Mouse (Mus musculus): ENCODE results near the gene Ppp1r15b. TPM values are rescaled to one million over a fixed set of nuclear protein-coding genes. Genes with fewer than 3 reads are reported as not detected.

The Ppp1r15b gene
- polyA plus RNA-seq, 1 experiment from 2014 or later, result 46.7 TPM

DNA sequence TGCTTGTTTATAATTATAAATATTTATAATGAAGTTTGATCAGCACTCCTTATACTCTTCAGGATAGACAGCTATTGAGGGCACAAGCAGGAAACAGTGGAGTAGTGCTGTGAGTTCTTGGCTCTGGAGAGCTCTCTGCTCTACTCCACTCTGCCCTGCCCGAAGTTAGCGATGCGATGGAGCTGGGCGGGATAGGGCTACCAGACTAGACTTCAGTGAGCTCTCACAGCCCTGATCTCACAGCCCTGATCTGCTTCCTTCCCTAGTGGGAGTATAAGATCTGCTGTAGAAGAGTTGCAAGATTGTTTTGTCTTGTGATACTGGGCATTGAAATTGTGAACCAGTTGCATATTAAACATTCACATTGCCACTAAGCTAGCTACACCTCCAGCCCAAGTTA, 3.9 kb downstream of the Ppp1r15b start:
- peaks cover 20% of the 10 kb centered on the region for H3K36me3 ChIP-seq (ENCODE audit: control insufficient read depth, insufficient read depth, low read length)
- WGBS, result 69% methylated on average over 4 of the region's 4 CpGs
- peaks cover 21% of the 10 kb centered on the region for H3K4me1 ChIP-seq (ENCODE audit: control insufficient read depth, insufficient read depth, low read length)

DNA sequence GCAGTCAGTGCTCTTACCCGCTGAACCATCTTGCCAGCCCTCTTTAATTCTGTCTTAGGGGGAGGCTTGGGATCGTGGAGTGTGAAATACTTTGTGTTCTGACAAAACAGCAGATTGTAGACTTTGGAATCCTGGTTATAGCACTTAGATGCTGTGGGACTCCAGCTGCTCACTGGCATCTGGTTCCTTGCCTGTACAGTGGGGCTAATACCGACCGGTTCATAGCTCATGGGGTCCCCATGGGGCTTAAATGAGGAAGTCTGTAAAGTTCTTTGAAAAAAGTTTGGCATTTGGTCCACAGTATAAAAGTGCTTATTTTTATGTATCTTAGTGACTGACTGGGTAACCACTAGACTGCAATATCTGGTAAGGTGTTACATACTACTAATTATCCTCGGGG, 4.9 kb downstream of the Ppp1r15b start:
- Histone ChIP-seq H3K4me3 (ENCODE audit: low read depth, low read length) (no peak overlapping the region), H3K9me3 (ENCODE audit: control insufficient read depth, low read length) (no peaks in the 10 kb centered on the region), H3K27me3 (ENCODE audit: control insufficient read depth, insufficient read depth, low read length) (no peaks in the 10 kb centered on the region), H3K4me2 (ENCODE audit: low read depth, severe bottlenecking) (no peak overlapping the region), H3K9ac (ENCODE audit: low read length) (no peak overlapping the region), H3K4me1 (ENCODE audit: control insufficient read depth, insufficient read depth, low read length) (peaks cover 21% of the 10 kb centered on the region), H3K27ac (replicated peaks; ENCODE audit: low read depth, low read length) (no peak overlapping the region), H3K36me3 (ENCODE audit: control insufficient read depth, insufficient read depth, low read length) (peaks cover 21% of the 10 kb centered on the region)
- DNase-seq (ENCODE audit: low spot score) (no peak), ATAC-seq (ENCODE audit: insufficient number of reproducible peaks, low FRiP score, low TSS enrichment, low read depth) (no peak)
- 73% methylated on average over 5 of the region's 5 CpGs for WGBS

More for the DNA sequence above, 3.9 kb downstream of the Ppp1r15b start:
- Histone ChIP-seq H3K4me3 (ENCODE audit: low read depth, low read length) (peak overlapping the region; percentile 98; the same call in 1 of the 2 replicates), H3K27me3 (ENCODE audit: control insufficient read depth, insufficient read depth, low read length) (no peaks in the 10 kb centered on the region), H3K27ac (replicated peaks; ENCODE audit: low read depth, low read length) (no peak overlapping the region), H3K9me3 (ENCODE audit: control insufficient read depth, low read length) (no peaks in the 10 kb centered on the region), H3K9ac (ENCODE audit: low read length) (no peak overlapping the region), H3K4me2 (ENCODE audit: low read depth, severe bottlenecking) (peak overlapping the region; percentile 99)
- DNase-seq (ENCODE audit: low spot score) (no peak), ATAC-seq (ENCODE audit: insufficient number of reproducible peaks, low FRiP score, low TSS enrichment, low read depth) (no peak)

DNA sequence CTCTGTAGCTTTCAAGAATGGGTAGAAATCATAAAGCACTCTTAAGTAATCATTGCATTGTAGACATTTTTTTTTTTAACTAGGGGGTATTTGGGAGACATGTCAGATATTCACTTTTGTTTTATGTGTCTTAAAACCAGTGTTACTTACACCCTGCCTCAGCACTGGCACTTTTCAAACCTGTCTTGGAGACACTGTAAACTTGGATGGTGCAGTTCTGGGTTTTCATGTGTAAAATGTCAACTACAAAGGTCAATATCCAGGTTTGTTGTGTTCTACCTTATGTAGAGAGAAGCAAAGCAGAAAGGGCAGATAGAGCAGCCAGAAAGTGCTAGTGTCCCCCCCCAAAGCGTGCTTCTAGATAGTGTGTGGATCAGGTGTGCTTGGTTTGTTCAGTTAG, 7.5 kb downstream of the Ppp1r15b start:
- WGBS, result 100% methylated on average over 1 of the region's 1 CpGs
- no peaks in the 10 kb centered on the region for H3K9me3 ChIP-seq (ENCODE audit: control insufficient read depth, low read length)
- ATAC-seq (ENCODE audit: insufficient number of reproducible peaks, low FRiP score, low TSS enrichment, low read depth) (no peak), DNase-seq (ENCODE audit: low spot score) (no peak)
- H3K4me2 ChIP-seq (ENCODE audit: low read depth, severe bottlenecking), result no peak overlapping the region
- no peaks in the 10 kb centered on the region for H3K27me3 ChIP-seq (ENCODE audit: control insufficient read depth, insufficient read depth, low read length)
- H3K4me3 ChIP-seq (ENCODE audit: low read depth, low read length), result no peak overlapping the region
- H3K4me1 ChIP-seq (ENCODE audit: control insufficient read depth, insufficient read depth, low read length), result peaks cover 12% of the 10 kb centered on the region
- no peak overlapping the region for H3K9ac ChIP-seq (ENCODE audit: low read length)
- no peak overlapping the region for H3K27ac ChIP-seq (replicated peaks; ENCODE audit: low read depth, low read length)
- H3K36me3 ChIP-seq (ENCODE audit: control insufficient read depth, insufficient read depth, low read length), result peaks cover 27% of the 10 kb centered on the region

DNA sequence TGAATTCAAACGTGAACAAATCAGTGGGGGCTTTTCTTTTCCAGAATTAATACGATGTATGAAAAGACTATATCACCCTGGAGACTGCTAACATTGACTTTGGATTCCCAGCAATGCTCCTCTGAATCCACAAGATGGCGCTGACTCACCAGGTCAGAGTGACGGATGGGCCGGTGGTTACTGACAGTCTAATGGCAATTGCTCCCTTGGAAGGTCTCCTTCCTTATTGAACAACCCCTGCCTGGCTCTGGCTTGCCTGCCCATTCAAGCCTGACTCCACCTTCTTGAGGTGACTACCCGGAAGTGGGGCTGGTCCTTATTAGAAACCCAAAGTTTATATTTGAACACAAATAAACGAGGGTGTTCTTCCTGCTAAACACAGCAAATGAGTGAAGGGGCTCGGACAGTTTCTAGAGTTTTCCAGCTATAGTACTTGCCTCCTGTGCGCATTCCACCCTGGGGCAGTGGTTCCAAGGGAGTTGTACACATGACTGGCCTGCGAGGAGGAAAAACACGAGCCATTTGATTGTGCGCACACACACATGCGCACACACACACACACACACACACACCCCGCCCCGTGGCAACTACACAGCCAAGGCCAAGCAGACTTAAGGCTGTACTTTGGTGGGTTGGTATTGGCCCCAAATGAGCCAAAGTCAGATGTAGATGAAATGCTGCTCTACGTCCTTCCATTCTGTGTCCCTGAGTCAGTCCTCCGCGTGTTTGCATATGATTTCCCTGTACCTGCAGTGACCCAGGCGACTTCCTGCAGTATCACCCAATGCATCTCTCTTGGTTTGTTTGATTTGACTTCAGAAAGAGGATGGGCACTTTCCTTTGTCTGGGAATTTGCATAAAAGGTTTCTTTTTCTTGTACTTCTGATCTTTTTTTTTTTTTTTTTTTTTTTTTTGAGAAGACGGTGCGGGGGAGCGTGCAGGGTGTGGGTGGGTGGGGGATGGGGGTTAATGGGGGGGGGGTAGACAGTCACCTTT, 15.4 kb downstream of the Ppp1r15b start:
- Histone ChIP-seq H3K9me3 (ENCODE audit: control insufficient read depth, low read length) (no peaks in the 10 kb centered on the region), H3K4me1 (ENCODE audit: control insufficient read depth, insufficient read depth, low read length) (no peaks in the 10 kb centered on the region), H3K9ac (ENCODE audit: low read length) (no peak overlapping the region), H3K4me2 (ENCODE audit: low read depth, severe bottlenecking) (no peak overlapping the region), H3K27me3 (ENCODE audit: control insufficient read depth, insufficient read depth, low read length) (no peaks in the 10 kb centered on the region), H3K36me3 (ENCODE audit: control insufficient read depth, insufficient read depth, low read length) (peaks cover 2% of the 10 kb centered on the region), H3K27ac (replicated peaks; ENCODE audit: low read depth, low read length) (no peak overlapping the region), H3K4me3 (ENCODE audit: low read depth, low read length) (no peak overlapping the region)
- DNase-seq (ENCODE audit: low spot score) (peak; percentile 64), ATAC-seq (ENCODE audit: insufficient number of reproducible peaks, low FRiP score, low TSS enrichment, low read depth) (0 out of 2 replicates have a peak, but pooled peaks have one; percentile 54)
- WGBS, result 63% methylated on average over 22 of the region's 22 CpGs

DNA sequence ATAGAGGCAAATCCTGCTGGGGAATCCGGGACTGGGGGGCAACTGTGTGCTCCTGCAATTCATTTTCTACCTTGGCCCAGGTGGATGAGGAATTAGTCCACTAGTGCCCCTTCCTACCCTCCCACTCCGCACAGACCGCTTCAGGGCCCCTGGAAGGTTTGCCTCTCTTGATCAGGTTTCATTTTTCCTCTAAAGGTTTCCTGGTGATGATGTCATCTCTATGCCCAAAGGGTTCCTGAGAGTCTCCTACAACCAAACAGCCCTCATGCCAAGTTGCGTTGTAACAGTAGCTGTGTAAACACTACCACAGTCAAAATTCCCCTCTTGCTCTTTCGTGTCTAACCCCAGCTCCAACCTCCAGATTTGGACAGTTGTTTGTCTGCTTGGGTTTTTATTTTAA, 16.4 kb downstream of the Ppp1r15b start:
- H3K4me1 ChIP-seq (ENCODE audit: control insufficient read depth, insufficient read depth, low read length), result no peaks in the 10 kb centered on the region
- 87% methylated on average over 5 of the region's 5 CpGs for WGBS
- no peak overlapping the region for H3K27ac ChIP-seq (replicated peaks; ENCODE audit: low read depth, low read length)
- DNase-seq (ENCODE audit: low spot score), result no peak
- no peaks in the 10 kb centered on the region; the same call in 1 of the 2 replicates for H3K36me3 ChIP-seq (ENCODE audit: control insufficient read depth, insufficient read depth, low read length)
- H3K4me3 ChIP-seq (ENCODE audit: low read depth, low read length), result no peak overlapping the region
- H3K27me3 ChIP-seq (ENCODE audit: control insufficient read depth, insufficient read depth, low read length), result no peaks in the 10 kb centered on the region
- no peak overlapping the region for H3K4me2 ChIP-seq (ENCODE audit: low read depth, severe bottlenecking)
- H3K9me3 ChIP-seq (ENCODE audit: control insufficient read depth, low read length), result no peaks in the 10 kb centered on the region
- no peak overlapping the region for H3K9ac ChIP-seq (ENCODE audit: low read length)
- no peak for ATAC-seq (ENCODE audit: insufficient number of reproducible peaks, low FRiP score, low TSS enrichment, low read depth)

DNA sequence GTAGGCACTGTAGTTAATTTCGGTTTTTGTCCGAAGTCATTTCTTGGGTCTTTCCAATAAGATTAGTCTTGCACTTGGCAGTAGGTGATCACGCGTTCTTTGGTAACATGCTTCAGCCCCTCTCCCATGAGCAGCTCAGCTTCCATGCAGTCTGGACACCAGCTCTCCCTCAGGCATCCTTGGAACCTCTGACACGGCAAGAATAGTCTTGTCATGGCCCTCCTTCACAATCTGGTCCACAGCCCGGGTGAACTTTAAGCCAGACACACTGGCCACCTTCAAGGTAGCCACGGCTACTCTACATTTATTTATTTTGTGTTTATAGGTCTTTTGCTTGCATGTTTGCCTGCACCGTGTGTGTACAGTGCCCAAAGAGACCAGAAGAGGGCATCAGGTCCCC, 17.2 kb downstream of the Ppp1r15b start:
- ATAC-seq (ENCODE audit: insufficient number of reproducible peaks, low FRiP score, low TSS enrichment, low read depth) (no peak), DNase-seq (ENCODE audit: low spot score) (no peak)
- Histone ChIP-seq H3K9me3 (ENCODE audit: control insufficient read depth, low read length) (no peaks in the 10 kb centered on the region), H3K27ac (replicated peaks; ENCODE audit: low read depth, low read length) (no peak overlapping the region), H3K36me3 (ENCODE audit: control insufficient read depth, insufficient read depth, low read length) (no peaks in the 10 kb centered on the region; the same call in 1 of the 2 replicates), H3K27me3 (ENCODE audit: control insufficient read depth, insufficient read depth, low read length) (no peaks in the 10 kb centered on the region), H3K4me2 (ENCODE audit: low read depth, severe bottlenecking) (no peak overlapping the region), H3K4me3 (ENCODE audit: low read depth, low read length) (no peak overlapping the region), H3K9ac (ENCODE audit: low read length) (no peak overlapping the region), H3K4me1 (ENCODE audit: control insufficient read depth, insufficient read depth, low read length) (no peaks in the 10 kb centered on the region)
- WGBS, result 93% methylated on average over 8 of the region's 8 CpGs

DNA sequence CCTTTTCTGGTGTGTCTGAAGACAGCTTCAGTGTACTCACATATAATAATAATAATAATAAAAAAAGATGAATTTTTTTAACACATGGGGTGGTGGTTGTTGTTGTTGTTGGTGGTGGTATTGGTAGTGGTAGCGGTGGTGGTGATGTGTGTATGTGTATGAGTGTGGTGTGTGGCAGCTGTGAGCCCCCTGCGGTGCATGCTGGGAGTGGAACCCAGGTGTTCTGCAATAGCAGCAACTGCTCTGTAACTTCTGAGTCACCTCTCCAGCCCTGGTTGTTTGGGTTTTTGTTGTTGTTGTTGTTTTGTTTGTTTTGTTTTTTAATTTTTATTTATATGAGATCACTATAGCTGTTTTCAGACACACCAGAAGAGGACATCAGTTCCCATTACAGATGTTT, 19.6 kb downstream of the Ppp1r15b start:
- Histone ChIP-seq H3K4me3 (ENCODE audit: low read depth, low read length) (no peak overlapping the region), H3K4me2 (ENCODE audit: low read depth, severe bottlenecking) (no peak overlapping the region), H3K4me1 (ENCODE audit: control insufficient read depth, insufficient read depth, low read length) (no peaks in the 10 kb centered on the region), H3K27ac (replicated peaks; ENCODE audit: low read depth, low read length) (no peak overlapping the region), H3K27me3 (ENCODE audit: control insufficient read depth, insufficient read depth, low read length) (no peaks in the 10 kb centered on the region), H3K36me3 (ENCODE audit: control insufficient read depth, insufficient read depth, low read length) (no peaks in the 10 kb centered on the region; the same call in 1 of the 2 replicates), H3K9me3 (ENCODE audit: control insufficient read depth, low read length) (no peaks in the 10 kb centered on the region), H3K9ac (ENCODE audit: low read length) (no peak overlapping the region)
- DNase-seq (ENCODE audit: low spot score) (no peak), ATAC-seq (ENCODE audit: insufficient number of reproducible peaks, low FRiP score, low TSS enrichment, low read depth) (no peak)
- WGBS, result 95% methylated on average over 2 of the region's 2 CpGs

DNA sequence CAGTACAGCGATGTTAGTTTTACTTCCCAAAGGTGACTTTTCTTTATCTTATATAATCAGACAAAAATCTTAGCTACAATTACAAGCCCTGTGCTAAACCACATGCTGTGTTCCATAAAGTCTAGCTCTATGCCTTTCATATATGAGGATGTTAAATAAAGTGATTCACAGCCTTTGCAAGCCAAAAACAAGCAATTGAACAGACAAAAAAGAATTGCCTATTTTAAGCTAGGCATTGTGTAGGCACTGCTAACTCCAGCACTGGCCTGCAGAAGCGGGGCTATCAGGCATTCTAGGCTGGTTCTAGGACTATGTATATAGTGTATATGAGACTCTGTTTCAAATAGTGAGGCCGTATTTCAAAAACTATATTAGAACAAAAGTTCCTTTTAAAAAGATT, 21.3 kb downstream of the Ppp1r15b start:
- ATAC-seq (ENCODE audit: insufficient number of reproducible peaks, low FRiP score, low TSS enrichment, low read depth), result no peak
- Histone ChIP-seq H3K9me3 (ENCODE audit: control insufficient read depth, low read length) (no peaks in the 10 kb centered on the region), H3K27me3 (ENCODE audit: control insufficient read depth, insufficient read depth, low read length) (no peaks in the 10 kb centered on the region), H3K4me2 (ENCODE audit: low read depth, severe bottlenecking) (no peak overlapping the region), H3K27ac (replicated peaks; ENCODE audit: low read depth, low read length) (no peak overlapping the region), H3K4me3 (ENCODE audit: low read depth, low read length) (no peak overlapping the region), H3K36me3 (ENCODE audit: control insufficient read depth, insufficient read depth, low read length) (no peaks in the 10 kb centered on the region; the same call in 1 of the 2 replicates), H3K4me1 (ENCODE audit: control insufficient read depth, insufficient read depth, low read length) (no peaks in the 10 kb centered on the region), H3K9ac (ENCODE audit: low read length) (no peak overlapping the region)
- no peak for DNase-seq (ENCODE audit: low spot score)
- 93% methylated on average over 3 of the region's 3 CpGs for WGBS

Data from limb, embryonic 11.5 days (tissue).